Mouse (Mus musculus) granulocyte monocyte progenitor cell, adult 5-6 weeks (primary cell): ENCODE measurements around the gene Spaca5. TPM values are rescaled to one million over a fixed set of nuclear protein-coding genes. Genes with fewer than 3 reads are reported as not detected.

ENCODE experiments used
- ATAC-seq: replicated peaks from 2 replicates; pipeline ENCODE4 v1.8.0; 2016; ENCODE audit warnings: mild to moderate bottlenecking, moderate TSS enrichment, inconsistent platforms; ENCODE audit not compliant: poor library complexity, severe bottlenecking
- total RNA-seq, 2 experiments: library from RNA; stranded (forward) in 1 of 2; stranded (reverse) in 1 of 2; fragments of 200-712, 200-1000 nt in 1 of 2; fragments of >200 nt in 1 of 2; fragmentation: Nextera tagmentation in 1 of 2; gene quantifications; 2 replicates each; pipeline ENCODE4 v1.2.3; 2014 to 2017

The Spaca5 gene
- not detected in 2 replicates for total RNA-seq (2014; fragmentation: Nextera tagmentation)
- total RNA-seq (2017) = not detected in 2 replicates

- no peak for ATAC-seq
Measured at GRCm38 (mm10) chrX:21068106-21068505, at the start of gene Spaca5. Gene Spaca5 (plus strand): TSS chrX:21068406.

DNA sequence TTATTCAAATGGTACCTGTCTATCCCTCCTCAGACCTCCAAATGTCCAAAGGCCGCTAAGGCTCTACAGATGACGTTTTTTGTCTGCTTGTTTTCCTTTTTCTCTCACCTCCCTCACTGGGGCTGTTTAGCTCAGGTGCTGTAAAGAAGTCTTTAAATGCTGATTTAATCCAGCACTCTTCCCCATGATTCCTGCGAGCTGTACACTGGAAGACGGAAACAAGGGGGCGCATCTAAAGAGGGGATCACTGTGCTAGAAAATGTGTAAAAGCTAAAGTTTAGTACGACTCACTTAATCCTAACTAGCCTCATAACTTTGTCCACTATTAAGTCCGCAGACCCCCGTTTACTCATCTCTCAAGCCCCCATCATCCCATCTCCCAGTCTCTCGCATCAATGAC is 6.7 kb upstream of the Spaca5 start:
- no peak for ATAC-seq

- peak; percentile 100 for ATAC-seq
Measured at GRCm38 (mm10) chrX:21061866-21062543, 6.2 kb upstream of the Spaca5 start, which contains the start of gene Zfp182. Gene Zfp182 (minus strand): TSS chrX:21062316.

DNA sequence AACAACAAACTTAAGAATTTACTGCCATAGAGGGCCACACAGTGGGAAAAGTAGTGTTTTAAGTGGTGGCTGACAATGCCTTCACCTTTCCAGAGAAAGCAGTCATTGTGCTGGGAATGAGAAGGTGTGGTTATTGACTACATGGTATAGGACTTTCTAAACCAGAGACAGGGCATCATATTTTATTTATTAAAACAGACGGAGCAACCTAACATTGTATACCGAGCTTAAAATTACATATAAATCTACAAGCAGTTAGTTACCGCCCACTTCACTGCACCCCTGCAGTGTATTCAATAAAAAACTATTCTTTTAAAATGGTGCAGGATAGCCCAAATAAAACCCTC is 5.7 kb upstream of the Spaca5 start:
- ATAC-seq = no peak

- no peak for ATAC-seq
Measured at GRCm38 (mm10) chrX:21088645-21088982, 20.4 kb downstream of the Spaca5 start.

DNA sequence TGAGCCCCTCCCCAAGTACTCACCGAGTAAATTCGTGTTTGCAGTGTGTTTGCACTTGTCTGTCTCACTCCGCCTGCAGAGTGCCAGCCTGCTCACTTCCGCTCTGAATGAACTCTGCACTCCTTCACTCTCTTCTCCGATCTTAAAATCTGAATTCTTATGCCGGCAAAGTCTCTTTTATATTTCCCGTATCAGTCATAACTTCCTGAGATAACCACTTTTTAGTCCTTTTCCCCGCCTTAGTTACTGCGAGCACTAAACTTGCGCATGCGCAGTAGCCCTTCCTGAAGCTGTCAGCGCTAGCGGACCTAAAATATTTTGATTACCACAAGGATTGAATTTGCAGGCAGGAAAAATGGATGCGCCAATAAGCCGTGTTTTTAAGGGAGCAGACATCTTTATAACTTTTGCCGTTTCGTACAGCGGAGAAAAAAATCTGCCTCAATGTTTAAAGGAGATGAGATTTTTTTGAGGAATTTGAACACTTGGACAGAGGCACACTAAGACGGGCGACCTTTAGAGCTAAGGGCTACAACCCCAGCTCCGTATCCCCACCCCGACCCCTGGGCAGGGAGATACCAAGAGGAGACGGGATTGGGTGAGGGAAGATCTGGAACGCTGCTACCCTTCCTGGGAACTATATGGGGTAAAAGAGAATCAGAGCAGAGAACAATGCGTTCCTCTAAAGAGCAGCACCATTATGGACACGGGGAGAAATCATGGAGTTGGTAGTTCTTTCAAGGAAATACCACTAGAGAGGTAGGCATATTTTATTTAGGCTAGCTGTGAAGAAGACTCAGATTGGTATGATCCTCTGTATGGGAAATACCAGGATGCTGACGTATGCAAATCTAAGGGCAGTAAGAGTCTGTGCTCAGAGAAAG is 21.0 kb downstream of the Spaca5 start, which contains the start of gene Zfp300:
TSS of gene Zfp300 (minus strand) at position 545 of the 884 bp plus-strand sequence.
- peak; percentile 70 for ATAC-seq

GRCm38 (mm10) chrX:21089867-21090239 is 21.6 kb downstream of the Spaca5 start:
- no peak for ATAC-seq

- ATAC-seq = no peak
Measured at GRCm38 (mm10) chrX:21115520-21115919, 47.3 kb downstream of the Spaca5 start, which contains the start of gene Ssxa1. Gene Ssxa1 (plus strand): TSS chrX:21115820.

Other genes with a start within 250 kb of the Spaca5 start
- gene Timp1, start 198.2 kb upstream of the Spaca5 start, total RNA-seq (2014; fragmentation: Nextera tagmentation) = not detected in 2 replicates
- gene Timp1, start 198.2 kb upstream of the Spaca5 start, total RNA-seq (2017) = not detected in 2 replicates
- not detected in 2 replicates for gene Syn1, start 147.4 kb upstream of the Spaca5 start, total RNA-seq (2014; fragmentation: Nextera tagmentation)
- not detected in 2 replicates for gene Syn1, start 147.4 kb upstream of the Spaca5 start, total RNA-seq (2017)
- 46.8 and 65.6 TPM in 2 replicates for gene Cfp, start 136.9 kb upstream of the Spaca5 start, total RNA-seq (2014; fragmentation: Nextera tagmentation)
- gene Cfp, start 136.9 kb upstream of the Spaca5 start, total RNA-seq (2017) = 30.8 and 33.2 TPM in 2 replicates
- 6.5 and 11.1 TPM in 2 replicates for gene Elk1, start 117.8 kb upstream of the Spaca5 start, total RNA-seq (2014; fragmentation: Nextera tagmentation)
- gene Elk1, start 117.8 kb upstream of the Spaca5 start, total RNA-seq (2017) = 2.7 and 3.3 TPM in 2 replicates
- 52.4 and 85.8 TPM in 2 replicates for gene Uxt, start 106.4 kb upstream of the Spaca5 start, total RNA-seq (2014; fragmentation: Nextera tagmentation)
- gene Uxt, start 106.4 kb upstream of the Spaca5 start, total RNA-seq (2017) = 37.4 and 47.4 TPM in 2 replicates
- 19.2 and 23.4 TPM in 2 replicates for gene Zfp182, start 6.1 kb upstream of the Spaca5 start, total RNA-seq (2014; fragmentation: Nextera tagmentation)
- 11.0 and 15.4 TPM in 2 replicates for gene Zfp182, start 6.1 kb upstream of the Spaca5 start, total RNA-seq (2017)
- not detected in 2 replicates for gene Zfp300, start 21.1 kb downstream of the Spaca5 start, total RNA-seq (2014; fragmentation: Nextera tagmentation)
- 0.73 and 1.3 TPM in 2 replicates for gene Zfp300, start 21.1 kb downstream of the Spaca5 start, total RNA-seq (2017)
- gene Ssxa1, start 47.4 kb downstream of the Spaca5 start, total RNA-seq (2014; fragmentation: Nextera tagmentation) = not detected in 2 replicates
- not detected in 2 replicates for gene Ssxa1, start 47.4 kb downstream of the Spaca5 start, total RNA-seq (2017)
- not detected in 2 replicates for gene Gm21876, start 107.2 kb downstream of the Spaca5 start, total RNA-seq (2014; fragmentation: Nextera tagmentation)
- not detected in 2 replicates for gene Gm21876, start 107.2 kb downstream of the Spaca5 start, total RNA-seq (2017)